Mouse (Mus musculus): ENCODE results near the gene Myh10. TPM values are rescaled to one million over a fixed set of nuclear protein-coding genes. Genes with fewer than 3 reads are reported as not detected.
"Not testable (repeated sequence)": the region's sequence is repeated elsewhere in the genome, so short reads cannot be mapped to it uniquely, and the experiment has no call there.

The Myh10 gene
- total RNA-seq, 2 experiments from 2014 or later, result 200 to 219 TPM

- no peak for DNase-seq (ENCODE audit: low spot score in 2 of 2)
Measured at GRCm38 (mm10) chr11:68785813-68786212, 94.5 kb downstream of the Myh10 start.

GRCm38 (mm10) chr11:68787222-68787621 is 95.9 kb downstream of the Myh10 start:
- DNase-seq (ENCODE audit: low spot score in 2 of 2), result no peak

DNA sequence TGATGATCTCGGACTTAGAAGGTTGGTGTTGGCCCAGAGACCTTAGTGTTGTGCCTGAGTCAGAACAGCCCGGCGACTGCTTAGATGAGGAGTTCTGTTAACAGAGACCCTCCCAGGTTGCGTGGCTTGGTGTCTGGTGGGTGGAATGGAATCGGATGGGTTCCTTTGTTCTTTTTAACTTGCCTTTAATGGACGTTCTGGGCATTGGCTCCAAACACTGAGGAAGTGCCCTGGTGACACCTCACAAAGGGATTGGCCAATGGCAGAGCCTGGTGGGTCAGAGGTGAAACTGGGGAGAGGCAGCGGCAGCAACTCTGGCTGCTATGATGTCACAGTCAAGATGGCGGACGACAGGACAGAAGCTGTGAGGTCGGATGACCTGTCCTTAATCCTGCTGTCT is 99.4 kb downstream of the Myh10 start:
- DNase-seq (ENCODE audit: low spot score in 2 of 2), result no peak

DNA sequence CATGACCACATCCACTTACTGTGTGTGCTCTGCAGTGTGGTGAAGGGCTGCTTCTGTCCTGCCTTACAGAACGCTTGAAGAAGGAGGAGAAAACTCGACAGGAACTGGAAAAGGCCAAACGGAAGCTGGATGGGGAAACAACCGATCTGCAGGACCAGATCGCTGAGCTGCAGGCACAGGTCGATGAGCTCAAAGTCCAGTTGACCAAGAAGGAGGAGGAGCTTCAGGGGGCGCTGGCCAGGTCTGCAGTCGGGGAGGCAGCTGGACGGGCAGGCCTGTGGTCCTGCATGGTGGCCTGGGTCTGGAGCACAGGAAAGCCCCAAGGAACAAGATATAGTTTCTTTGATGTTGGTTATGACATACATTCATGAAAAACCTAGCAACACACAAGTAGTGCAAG is 100.4 kb downstream of the Myh10 start:
- no peak for DNase-seq (ENCODE audit: low spot score in 2 of 2)

DNA sequence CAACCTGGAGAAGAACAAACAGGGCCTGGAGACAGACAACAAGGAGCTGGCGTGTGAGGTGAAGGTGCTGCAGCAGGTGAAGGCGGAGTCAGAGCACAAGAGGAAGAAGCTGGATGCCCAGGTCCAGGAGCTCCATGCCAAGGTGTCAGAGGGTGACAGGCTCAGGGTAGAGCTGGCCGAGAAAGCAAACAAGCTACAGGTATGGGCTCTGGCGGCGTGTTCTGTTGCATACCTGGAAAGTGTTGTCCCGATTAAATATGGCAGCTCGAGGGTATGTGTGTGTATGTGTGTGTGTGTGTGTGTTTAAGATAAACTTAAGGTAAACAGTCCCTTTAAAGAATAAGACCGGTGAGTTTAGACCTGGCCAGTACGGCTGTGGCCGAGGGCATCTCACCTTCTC is 106.9 kb downstream of the Myh10 start:
- DNase-seq (ENCODE audit: low spot score in 2 of 2), result no peak

- DNase-seq (ENCODE audit: low spot score in 2 of 2), result no peak
Measured at GRCm38 (mm10) chr11:68805148-68805547, 113.8 kb downstream of the Myh10 start.

DNA sequence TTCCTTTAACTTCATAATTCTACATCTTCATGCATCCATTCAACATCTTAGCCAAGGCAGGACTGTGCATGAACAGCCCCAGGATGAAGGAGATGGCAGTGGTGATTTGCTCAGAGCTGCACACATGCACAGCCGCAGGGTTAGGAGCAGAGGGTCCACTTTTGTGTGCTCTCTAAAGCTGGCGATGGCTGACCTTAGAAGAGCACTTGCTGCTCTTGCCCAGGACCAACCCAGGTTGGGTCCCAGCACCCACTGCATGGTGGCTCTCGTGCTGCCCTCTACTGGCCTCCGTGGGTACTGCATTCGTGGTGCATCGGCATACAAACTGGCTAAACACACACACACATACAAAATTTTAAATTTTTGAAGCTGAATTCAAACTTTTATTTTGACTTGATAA is 116.4 kb downstream of the Myh10 start:
- peak; percentile 71 to 81 for DNase-seq (ENCODE audit: low spot score in 2 of 2)

GRCm38 (mm10) chr11:68811881-68812577 is 120.7 kb downstream of the Myh10 start:
- no peak for DNase-seq (ENCODE audit: low spot score in 2 of 2)

DNA sequence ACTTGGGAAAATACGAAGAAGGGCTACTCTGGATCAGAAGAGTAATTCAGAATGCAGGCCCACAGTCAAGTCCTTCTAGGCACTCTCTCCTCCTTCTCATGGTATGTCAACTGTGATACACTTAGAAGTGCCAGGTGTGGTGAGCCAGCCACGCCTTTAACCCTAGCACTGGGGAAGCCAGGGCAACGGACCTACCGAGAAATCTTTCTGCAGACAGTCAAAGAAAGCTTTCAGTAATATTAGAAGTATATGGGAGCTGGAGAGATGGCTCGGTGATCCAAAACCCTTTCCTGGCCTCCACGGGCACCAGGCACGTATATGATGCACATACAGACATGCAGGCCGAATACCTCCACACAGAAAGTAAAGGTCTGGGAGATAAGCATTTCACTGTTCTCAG is 127.1 kb downstream of the Myh10 start:
- DNase-seq (ENCODE audit: low spot score in 2 of 2), result no peak

DNA sequence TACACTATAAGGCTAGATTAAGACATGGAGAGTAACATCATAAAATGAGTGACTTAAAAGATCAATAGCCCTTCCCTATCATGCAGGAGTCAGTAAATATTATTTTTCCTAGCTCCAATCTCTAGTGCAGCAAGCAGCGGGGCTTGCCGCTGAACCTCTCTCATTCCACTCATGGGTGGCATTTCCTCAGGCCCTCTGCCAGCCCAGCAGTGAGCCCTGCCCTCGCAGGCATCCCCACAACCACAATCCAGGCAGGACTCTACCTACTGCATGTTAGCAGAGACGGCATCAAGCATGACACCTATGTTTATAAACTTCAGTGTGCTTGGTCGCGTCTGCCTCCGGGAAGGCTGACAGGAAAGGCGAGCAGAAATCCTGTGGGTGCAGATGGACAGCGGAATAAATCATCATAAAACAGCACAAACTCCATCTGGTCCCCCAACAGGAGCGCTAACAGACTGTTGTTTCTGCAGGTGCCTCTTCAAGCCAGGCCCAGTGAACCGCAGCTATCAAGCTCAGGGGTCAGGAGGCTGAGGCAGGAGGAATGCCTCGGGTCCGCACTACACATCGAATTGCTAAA is 128.0 kb downstream of the Myh10 start:
- no peak for DNase-seq (ENCODE audit: low spot score in 2 of 2)

- DNase-seq (ENCODE audit: low spot score in 2 of 2), result no peak
Measured at GRCm38 (mm10) chr11:68822326-68822725, 131.0 kb downstream of the Myh10 start.

DNA sequence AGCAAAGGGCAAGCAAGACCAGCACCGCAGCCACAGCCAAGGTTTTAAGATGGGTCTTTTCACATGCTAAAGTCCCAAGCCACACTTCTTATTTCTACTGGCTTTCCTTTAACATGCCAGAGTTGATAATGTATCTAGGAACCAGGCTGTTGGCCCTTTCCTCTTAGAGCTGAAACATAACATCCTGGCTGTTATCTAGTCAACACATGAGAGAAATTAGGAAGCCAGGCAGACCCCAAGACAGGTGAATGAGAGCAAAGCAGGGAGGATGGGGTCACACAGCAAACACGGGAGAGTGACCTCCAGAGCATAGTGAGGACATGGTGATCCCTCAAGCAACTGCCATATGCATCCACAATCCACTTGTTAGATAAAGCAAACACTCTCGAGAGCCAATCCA is 135.4 kb downstream of the Myh10 start:
- no peak for DNase-seq (ENCODE audit: low spot score in 2 of 2)

- not testable (repeated sequence) for DNase-seq (ENCODE audit: low spot score in 2 of 2)
Measured at GRCm38 (mm10) chr11:68831580-68831979, 140.2 kb downstream of the Myh10 start.

DNA sequence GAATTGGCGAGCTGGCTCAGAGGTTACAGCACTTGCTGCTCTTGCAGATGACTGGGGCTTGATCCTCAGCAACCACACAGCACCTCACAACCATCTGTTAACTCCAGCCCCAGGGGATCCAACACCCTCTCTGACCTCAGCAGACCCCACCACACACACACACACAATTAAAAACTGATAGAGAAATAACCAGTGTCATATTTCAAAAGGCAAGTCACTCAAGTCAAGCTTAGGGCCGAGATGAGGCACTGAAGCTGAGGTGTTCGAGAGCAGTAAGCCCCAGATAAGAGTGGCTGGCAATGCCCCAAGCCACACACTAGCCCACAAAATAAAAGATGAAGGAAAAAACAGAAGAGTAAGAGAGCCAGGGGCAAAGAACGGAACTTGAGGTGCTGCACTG is 141.4 kb downstream of the Myh10 start:
- DNase-seq (ENCODE audit: low spot score in 2 of 2), result no peak

DNA sequence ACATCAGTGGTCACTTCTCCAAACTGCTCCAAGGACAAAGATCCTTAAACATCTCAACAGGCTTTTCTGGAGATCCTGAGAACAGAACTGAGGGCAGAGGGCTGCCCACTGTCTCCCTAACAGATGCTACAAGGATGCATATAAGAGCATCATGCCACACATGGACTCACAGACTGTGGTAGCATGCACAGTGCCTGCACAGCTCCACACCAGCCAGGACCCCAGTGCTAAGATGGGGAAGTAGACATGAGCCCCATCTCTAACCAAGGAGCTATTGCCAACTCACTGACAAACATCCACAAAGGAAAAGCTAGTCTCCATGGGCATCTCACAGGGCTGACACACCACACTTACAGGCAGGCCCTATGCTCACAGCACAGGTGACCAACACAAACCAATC is 142.2 kb downstream of the Myh10 start:
- no peak for DNase-seq (ENCODE audit: low spot score in 2 of 2)

DNA sequence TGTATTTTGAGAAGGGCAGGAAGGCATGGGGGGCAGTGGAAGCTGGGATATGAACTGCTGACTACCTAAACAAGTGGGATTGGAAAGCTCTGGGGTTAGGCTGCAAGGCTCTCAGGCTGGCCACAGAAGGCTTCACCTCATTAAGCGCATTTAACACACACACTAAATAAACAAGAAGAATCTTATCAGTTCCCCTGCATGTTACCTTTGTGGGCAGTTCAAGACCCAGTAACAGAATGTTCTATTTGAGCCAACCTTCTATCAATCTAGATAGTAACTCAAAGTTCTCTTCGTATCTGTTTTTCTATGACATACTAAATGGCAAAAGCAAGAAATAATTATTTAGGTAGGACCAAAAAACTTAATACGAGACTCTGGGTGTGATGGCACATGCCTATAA is 143.7 kb downstream of the Myh10 start:
- no peak for DNase-seq (ENCODE audit: low spot score in 2 of 2)

- no peak for DNase-seq (ENCODE audit: low spot score in 2 of 2)
Measured at GRCm38 (mm10) chr11:68839606-68840005, 148.2 kb downstream of the Myh10 start.

DNA sequence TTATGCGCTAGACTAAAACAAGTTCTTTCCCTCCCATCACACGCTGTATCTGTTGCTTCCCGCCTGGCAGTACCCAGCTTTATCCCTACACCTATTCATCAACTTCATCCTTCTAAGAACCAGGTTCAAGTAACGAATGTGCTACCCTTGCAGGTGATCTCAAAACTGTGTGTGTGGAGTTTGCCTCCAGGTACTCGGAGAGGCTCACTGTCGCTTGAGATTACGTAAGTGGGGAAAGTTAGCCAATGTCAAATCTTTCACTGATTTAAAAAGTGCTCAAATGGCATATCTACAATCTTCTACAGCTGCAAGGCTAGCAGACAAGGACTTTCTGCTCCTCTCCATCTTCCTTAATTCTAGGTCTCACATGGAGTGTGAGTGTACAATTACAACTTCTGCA is 159.5 kb downstream of the Myh10 start:
- DNase-seq (ENCODE audit: low spot score in 2 of 2), result no peak

GRCm38 (mm10) chr11:68851644-68852485 is 160.5 kb downstream of the Myh10 start:
- no peak for DNase-seq (ENCODE audit: low spot score in 2 of 2)

DNA sequence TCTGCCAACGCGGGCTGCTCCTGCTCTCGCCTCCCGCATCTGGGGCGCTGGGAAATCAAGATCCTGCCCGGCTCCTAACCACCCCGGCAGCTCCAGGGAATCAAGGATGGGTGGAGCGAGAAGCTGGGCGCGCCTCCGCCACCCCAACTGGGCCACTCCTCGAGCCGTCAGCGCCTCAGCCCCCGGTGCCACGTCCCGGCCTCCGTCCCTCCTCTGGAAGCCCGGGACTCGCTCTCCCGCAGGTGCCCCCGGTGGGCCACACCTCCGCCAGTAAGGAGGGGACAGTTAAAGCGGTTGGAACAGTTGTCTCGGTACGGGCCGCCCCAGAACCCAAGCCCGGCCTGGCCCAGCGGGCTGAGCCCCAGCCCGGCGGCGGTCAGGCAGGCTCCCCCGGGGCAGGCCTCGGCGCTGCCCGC is 161.1 kb downstream of the Myh10 start:
- peak; percentile 56 to 67 for DNase-seq (ENCODE audit: low spot score in 2 of 2)

- peak; percentile 100 for DNase-seq (ENCODE audit: low spot score in 2 of 2)
Measured at GRCm38 (mm10) chr11:68852932-68853409, 161.6 kb downstream of the Myh10 start.

Data from left cerebral cortex, adult 18-20 months (tissue).